ENCODE assay signal across 18 mouse cellular contexts in genomic region chr13:9106246-9106645, GRCm38 (mm10). TPM values are rescaled to one million over a fixed set of nuclear protein-coding genes. Genes with fewer than 3 reads are reported as not detected.
DNase-seq lines count a peak whose midpoint lies in the region; TF ChIP-seq lines count a peak whose summit lies in the region.
"Had no signal": no experiment of that assay in that cellular context is flagged by ENCODE, and none has a peak within 500 bp of the region (broad histone marks: within the 10 kb centered on the region; RNA-seq: fewer than 3 reads in every experiment).

No protein-coding gene starts in this region.

- WGBS in small intestine, adult 2 months = 49% methylated on average over 5 of the region's 5 CpGs

- DNase-seq in left cerebral cortex, postnatal 4 days = peak; percentile 5
- DNase-seq in left cerebral cortex, adult 8-10 months (ENCODE audit: low spot score in 2 of 2) = no peak
- DNase-seq in cerebellum, adult 8-10 months = peak; percentile 25
- DNase-seq in cerebellum, postnatal 36 days = peak; percentile 26 to 34
- DNase-seq in urinary bladder, postnatal 4 days (ENCODE audit: low spot score in 2 of 2) = no peak
- no peak for DNase-seq in urinary bladder, postnatal 25 days (ENCODE audit: low spot score)
- DNase-seq: adrenal gland, postnatal 36 days; kidney, adult 18-20 months; layer of hippocampus, adult 9-11 months; lung, embryonic 14.5 days had no signal

- intact Hi-C loops in left cerebral cortex, postnatal 4 days (cut with DNase I) = no loop called here

- H3K36me3 ChIP-seq in small intestine, adult 2 months (ENCODE audit: control insufficient read depth, insufficient read depth, low read length) = peaks cover 16% of the 10 kb centered on the region
- H3K36me3 ChIP-seq: hindbrain, embryonic 13.5 days; midbrain, embryonic 12.5 days; neural tube, embryonic 15.5 days had no signal

- TF ChIP-seq CTCF in small intestine, adult 2 months (IDR thresholded peaks at IDR 0.05; ENCODE audit: extremely low read depth, insufficient read length, insufficient replicate concordance, low read depth, low read length) = no peak

- no peaks in the 10 kb centered on the region for H3K27me3 ChIP-seq in small intestine, adult 2 months (ENCODE audit: control insufficient read depth, insufficient read depth, low read length)
- H3K27me3 ChIP-seq: hindbrain, embryonic 13.5 days; midbrain, embryonic 12.5 days; neural tube, embryonic 15.5 days; Patski had no signal

- no peak overlapping the region for H3K4me3 ChIP-seq in small intestine, adult 2 months (ENCODE audit: low read depth, low read length)
- H3K4me3 ChIP-seq: embryonic facial prominence, embryonic 10.5 days; hindbrain, embryonic 13.5 days; left cerebral cortex, adult 2 months; midbrain, embryonic 12.5 days; neural tube, embryonic 15.5 days had no signal

- TF ChIP-seq POLR2A in small intestine, adult 2 months (IDR thresholded peaks at IDR 0.05; ENCODE audit: low read depth, low read length) = no peak

- peak overlapping the region; percentile 37 for H3K27ac ChIP-seq in small intestine, adult 2 months (ENCODE audit: insufficient read depth, low read depth, low read length)
- H3K27ac ChIP-seq: embryonic facial prominence, embryonic 10.5 days; hindbrain, embryonic 13.5 days; left cerebral cortex, adult 2 months; midbrain, embryonic 12.5 days; neural tube, embryonic 15.5 days; stomach, postnatal 0 days had no signal

- peaks cover 10% of the 10 kb centered on the region; the same call in 1 of the 2 replicates for H3K4me1 ChIP-seq in small intestine, adult 2 months (ENCODE audit: control insufficient read depth, insufficient read depth, insufficient read length, low read length)
- H3K4me1 ChIP-seq: hindbrain, embryonic 13.5 days; midbrain, embryonic 12.5 days; neural tube, embryonic 15.5 days had no signal

RNA-seq across cellular contexts. Expression of gene Larp4b, which starts 12.6 kb away (rescaled TPM):
- total RNA-seq in left cerebral cortex, postnatal 4 days (2021) = 100 to 1,000 TPM in 1 of 2 experiments, 10 to 100 TPM in 1; 96.7 to 105 TPM
- total RNA-seq in left cerebral cortex, adult 8-10 months (2022) = 10 to 100 TPM; 69.5 to 73.6 (median 71.9) TPM
- 8.5 and 18.1 TPM in 2 replicates for polyA plus RNA-seq in small intestine, adult 2 months (2012; rRNA removed)

Comparison
In these comparisons a context has a peak if more than half of its experiments do, and no peak if none do; other contexts are left out.
1. DNase-seq: peak in left cerebral cortex, postnatal 4 days (single experiment), cerebellum, adult 8-10 months (single experiment) and cerebellum, postnatal 36 days (2 of 2); none in left cerebral cortex, adult 8-10 months (0 of 2), urinary bladder, postnatal 4 days (0 of 2) and urinary bladder, postnatal 25 days (single experiment).